Mouse (Mus musculus): Measurements from ENCODE around the gene Pde8b. TPM values are rescaled to one million over a fixed set of nuclear protein-coding genes. Genes with fewer than 3 reads are reported as not detected.

The Pde8b gene
- polyA plus RNA-seq, 1 experiment from 2014 or later, result 0.55 TPM

GRCm38 (mm10) chr13:95098931-95099720 is 151.0 kb downstream of the Pde8b start:
- no peaks in the 10 kb centered on the region for H3K27me3 ChIP-seq
- 56% methylated on average over 8 of the region's 8 CpGs for WGBS (ENCODE audit: insufficient replicate concordance)

GRCm38 (mm10) chr13:95096646-95097045 is 153.5 kb downstream of the Pde8b start:
- H3K4me3 ChIP-seq (replicated peaks), result no peak overlapping the region
- WGBS (ENCODE audit: insufficient replicate concordance), result 66% methylated on average over 3 of the region's 3 CpGs
- H3K27ac ChIP-seq (replicated peaks), result no peak overlapping the region
- H3K9me3 ChIP-seq (replicated peaks), result no peaks in the 10 kb centered on the region
- no peak overlapping the region for H3K4me2 ChIP-seq
- no peaks in the 10 kb centered on the region for H3K36me3 ChIP-seq (replicated peaks)
- ATAC-seq (ENCODE audit: insufficient read depth), result no peak
- no peaks in the 10 kb centered on the region for H3K27me3 ChIP-seq
- no peaks in the 10 kb centered on the region for H3K4me1 ChIP-seq (replicated peaks)
- H3K9ac ChIP-seq, result no peak overlapping the region

More at GRCm38 (mm10) chr13:95098931-95099720, 151.0 kb downstream of the Pde8b start:
- H3K36me3 ChIP-seq (replicated peaks), result no peaks in the 10 kb centered on the region
- no peak for ATAC-seq (ENCODE audit: insufficient read depth)
- no peak overlapping the region for H3K27ac ChIP-seq (replicated peaks)
- no peak overlapping the region for H3K4me3 ChIP-seq (replicated peaks)
- no peak overlapping the region for H3K4me2 ChIP-seq
- H3K4me1 ChIP-seq (replicated peaks), result no peaks in the 10 kb centered on the region
- H3K9me3 ChIP-seq (replicated peaks), result no peaks in the 10 kb centered on the region
- H3K9ac ChIP-seq, result no peak overlapping the region

GRCm38 (mm10) chr13:95095860-95096259 is 154.3 kb downstream of the Pde8b start:
- H3K36me3 ChIP-seq (replicated peaks), result no peaks in the 10 kb centered on the region
- no peak overlapping the region for H3K4me3 ChIP-seq (replicated peaks)
- H3K9me3 ChIP-seq (replicated peaks), result no peaks in the 10 kb centered on the region
- no peak overlapping the region for H3K27ac ChIP-seq (replicated peaks)
- no peak overlapping the region for H3K4me2 ChIP-seq
- H3K9ac ChIP-seq, result no peak overlapping the region
- no peaks in the 10 kb centered on the region for H3K27me3 ChIP-seq
- H3K4me1 ChIP-seq (replicated peaks), result no peaks in the 10 kb centered on the region
- WGBS (ENCODE audit: insufficient replicate concordance), result 80% methylated on average over 10 of the region's 10 CpGs
- no peak for ATAC-seq (ENCODE audit: insufficient read depth)

GRCm38 (mm10) chr13:95091546-95092445 is 158.3 kb downstream of the Pde8b start:
- WGBS (ENCODE audit: insufficient replicate concordance), result 37% methylated on average over 14 of the region's 14 CpGs
- no peak overlapping the region for H3K9ac ChIP-seq
- H3K4me3 ChIP-seq (replicated peaks), result no peak overlapping the region
- H3K4me1 ChIP-seq (replicated peaks), result no peaks in the 10 kb centered on the region
- H3K36me3 ChIP-seq (replicated peaks), result no peaks in the 10 kb centered on the region
- H3K4me2 ChIP-seq, result no peak overlapping the region
- H3K9me3 ChIP-seq (replicated peaks), result no peaks in the 10 kb centered on the region
- ATAC-seq (ENCODE audit: insufficient read depth), result no peak
- H3K27me3 ChIP-seq, result no peaks in the 10 kb centered on the region
- H3K27ac ChIP-seq (replicated peaks), result no peak overlapping the region

GRCm38 (mm10) chr13:95087358-95087787 is 162.8 kb downstream of the Pde8b start:
- Histone ChIP-seq H3K4me2 (no peak overlapping the region), H3K27me3 (no peaks in the 10 kb centered on the region), H3K27ac (replicated peaks) (no peak overlapping the region), H3K36me3 (replicated peaks) (no peaks in the 10 kb centered on the region), H3K9ac (no peak overlapping the region), H3K9me3 (replicated peaks) (no peaks in the 10 kb centered on the region), H3K4me1 (replicated peaks) (no peaks in the 10 kb centered on the region), H3K4me3 (replicated peaks) (no peak overlapping the region)
- 59% methylated on average over 8 of the region's 8 CpGs for WGBS (ENCODE audit: insufficient replicate concordance)
- no peak for ATAC-seq (ENCODE audit: insufficient read depth)

- Histone ChIP-seq H3K4me2 (no peak overlapping the region), H3K9me3 (replicated peaks) (no peaks in the 10 kb centered on the region), H3K36me3 (replicated peaks) (no peaks in the 10 kb centered on the region), H3K27ac (replicated peaks) (no peak overlapping the region), H3K4me1 (replicated peaks) (no peaks in the 10 kb centered on the region), H3K4me3 (replicated peaks) (no peak overlapping the region), H3K9ac (no peak overlapping the region), H3K27me3 (no peaks in the 10 kb centered on the region)
- ATAC-seq (ENCODE audit: insufficient read depth), result no peak
- 52% methylated on average over 5 of the region's 5 CpGs for WGBS (ENCODE audit: insufficient replicate concordance)
Measured at GRCm38 (mm10) chr13:95086033-95086432, 164.1 kb downstream of the Pde8b start.

GRCm38 (mm10) chr13:95082611-95083010 is 167.5 kb downstream of the Pde8b start:
- Histone ChIP-seq H3K4me1 (replicated peaks) (no peaks in the 10 kb centered on the region), H3K9ac (no peak overlapping the region), H3K4me3 (replicated peaks) (no peak overlapping the region), H3K27ac (replicated peaks) (no peak overlapping the region), H3K9me3 (replicated peaks) (no peaks in the 10 kb centered on the region), H3K36me3 (replicated peaks) (no peaks in the 10 kb centered on the region), H3K27me3 (no peaks in the 10 kb centered on the region), H3K4me2 (no peak overlapping the region)
- WGBS (ENCODE audit: insufficient replicate concordance), result 47% methylated on average over 3 of the region's 3 CpGs
- ATAC-seq (ENCODE audit: insufficient read depth), result no peak

- Histone ChIP-seq H3K27me3 (no peaks in the 10 kb centered on the region), H3K27ac (replicated peaks) (no peak overlapping the region), H3K4me1 (replicated peaks) (no peaks in the 10 kb centered on the region), H3K4me2 (no peak overlapping the region), H3K36me3 (replicated peaks) (no peaks in the 10 kb centered on the region), H3K9ac (no peak overlapping the region), H3K4me3 (replicated peaks) (no peak overlapping the region), H3K9me3 (replicated peaks) (no peaks in the 10 kb centered on the region)
- 74% methylated on average over 7 of the region's 7 CpGs for WGBS (ENCODE audit: insufficient replicate concordance)
- no peak for ATAC-seq (ENCODE audit: insufficient read depth)
Measured at GRCm38 (mm10) chr13:95081082-95081481, 169.1 kb downstream of the Pde8b start.

- 44% methylated on average over 6 of the region's 6 CpGs for WGBS (ENCODE audit: insufficient replicate concordance)
- Histone ChIP-seq H3K4me2 (no peak overlapping the region), H3K36me3 (replicated peaks) (no peaks in the 10 kb centered on the region), H3K4me3 (replicated peaks) (no peak overlapping the region), H3K27ac (replicated peaks) (no peak overlapping the region), H3K9me3 (replicated peaks) (no peaks in the 10 kb centered on the region), H3K9ac (no peak overlapping the region), H3K4me1 (replicated peaks) (no peaks in the 10 kb centered on the region), H3K27me3 (no peaks in the 10 kb centered on the region)
- ATAC-seq (ENCODE audit: insufficient read depth), result no peak
Measured at GRCm38 (mm10) chr13:95078492-95078891, 171.6 kb downstream of the Pde8b start.

GRCm38 (mm10) chr13:95077688-95078087 is 172.4 kb downstream of the Pde8b start:
- ATAC-seq (ENCODE audit: insufficient read depth), result no peak
- no peak overlapping the region for H3K4me2 ChIP-seq
- H3K27ac ChIP-seq (replicated peaks), result no peak overlapping the region
- H3K9me3 ChIP-seq (replicated peaks), result no peaks in the 10 kb centered on the region
- H3K4me3 ChIP-seq (replicated peaks), result no peak overlapping the region
- WGBS (ENCODE audit: insufficient replicate concordance), result 34% methylated on average over 3 of the region's 3 CpGs
- no peaks in the 10 kb centered on the region for H3K36me3 ChIP-seq (replicated peaks)
- H3K9ac ChIP-seq, result no peak overlapping the region
- no peaks in the 10 kb centered on the region for H3K4me1 ChIP-seq (replicated peaks)
- H3K27me3 ChIP-seq, result no peaks in the 10 kb centered on the region

- H3K4me1 ChIP-seq (replicated peaks), result no peaks in the 10 kb centered on the region
- ATAC-seq (ENCODE audit: insufficient read depth), result no peak
- 46% methylated on average over 2 of the region's 2 CpGs for WGBS (ENCODE audit: insufficient replicate concordance)
Measured at GRCm38 (mm10) chr13:95076142-95076541, 174.0 kb downstream of the Pde8b start.

More at GRCm38 (mm10) chr13:95076142-95076541, 174.0 kb downstream of the Pde8b start:
- Histone ChIP-seq H3K9ac (no peak overlapping the region), H3K4me2 (no peak overlapping the region), H3K4me3 (replicated peaks) (no peak overlapping the region), H3K9me3 (replicated peaks) (no peaks in the 10 kb centered on the region), H3K27ac (replicated peaks) (no peak overlapping the region), H3K36me3 (replicated peaks) (no peaks in the 10 kb centered on the region), H3K27me3 (no peaks in the 10 kb centered on the region)
